Mouse (Mus musculus): Measurements from ENCODE around the gene Il18.

GRCm38 (mm10) chr9:50554241-50555093, at the start of gene Il18:
- TF ChIP-seq CTCF (IDR thresholded peaks at IDR 0.05; ENCODE audit: borderline replicate concordance, insufficient read depth, low read length): no peak
- 0 out of 2 replicates have a peak, but pooled peaks have one; percentile 43 for TF ChIP-seq POLR2A (IDR thresholded peaks at IDR 0.05; ENCODE audit: low read depth, low read length)

Measured in embryonic fibroblast, embryonic 13.5 days (primary cell).